Mouse (Mus musculus) CD8-positive naive resting alpha-beta T cell, adult 2 months (primary cell): ENCODE data around the gene Mrc1.
"Not testable (repeated sequence)": the region's sequence is repeated elsewhere in the genome, so short reads cannot be mapped to it uniquely, and the experiment has no call there.

Source experiments
- DNase-seq, 2 experiments: peaks; one replicate each; pipeline ENCODE4 v3.0.0; 2022; ENCODE audit warnings: low read depth in 2 of 2, low spot score in 2 of 2

The Mrc1 gene

GRCm38 (mm10) chr2:14229149-14229548, at the start of gene Mrc1:
TSS of gene Mrc1 (plus strand) at chr2:14229392.
- DNase-seq, result no peak

- DNase-seq, result no peak
Observed at GRCm38 (mm10) chr2:14184375-14184774, 44.8 kb upstream of the Mrc1 start.

- no peak for DNase-seq
Observed at GRCm38 (mm10) chr2:14190684-14191083, 38.5 kb upstream of the Mrc1 start.

GRCm38 (mm10) chr2:14191601-14192000, 37.6 kb upstream of the Mrc1 start:
- DNase-seq, result no peak

- DNase-seq, result no peak
Observed at GRCm38 (mm10) chr2:14192046-14192445, 37.1 kb upstream of the Mrc1 start.

GRCm38 (mm10) chr2:14198325-14198903, 30.8 kb upstream of the Mrc1 start:
- DNase-seq, result not testable (repeated sequence)

- DNase-seq, result no peak
Observed at GRCm38 (mm10) chr2:14199621-14200020, 29.6 kb upstream of the Mrc1 start.

- DNase-seq, result not testable (repeated sequence)
Observed at GRCm38 (mm10) chr2:14200879-14201445, 28.2 kb upstream of the Mrc1 start.

- no peak for DNase-seq
Observed at GRCm38 (mm10) chr2:14204308-14204707, 24.9 kb upstream of the Mrc1 start.

- no peak for DNase-seq
Observed at GRCm38 (mm10) chr2:14206798-14207197, 22.4 kb upstream of the Mrc1 start.

GRCm38 (mm10) chr2:14210731-14211130, 18.5 kb upstream of the Mrc1 start:
- no peak for DNase-seq

- no peak for DNase-seq
Observed at GRCm38 (mm10) chr2:14211606-14212005, 17.6 kb upstream of the Mrc1 start.

GRCm38 (mm10) chr2:14214764-14215163, 14.4 kb upstream of the Mrc1 start:
- no peak for DNase-seq

- DNase-seq, result no peak
Observed at GRCm38 (mm10) chr2:14216653-14217052, 12.5 kb upstream of the Mrc1 start.

- DNase-seq, result no peak
Observed at GRCm38 (mm10) chr2:14218126-14218525, 11.1 kb upstream of the Mrc1 start.

GRCm38 (mm10) chr2:14224387-14224786, 4.8 kb upstream of the Mrc1 start:
- no peak for DNase-seq

- DNase-seq, result no peak
Observed at GRCm38 (mm10) chr2:14228495-14228894, 697 bp upstream of the Mrc1 start.

- DNase-seq, result no peak
Observed at GRCm38 (mm10) chr2:14229979-14230378, 787 bp downstream of the Mrc1 start.

GRCm38 (mm10) chr2:14232897-14233296, 3.7 kb downstream of the Mrc1 start:
- DNase-seq, result no peak

GRCm38 (mm10) chr2:14233983-14234382, 4.8 kb downstream of the Mrc1 start:
- DNase-seq, result no peak

- DNase-seq, result no peak
Observed at GRCm38 (mm10) chr2:14235319-14235718, 6.1 kb downstream of the Mrc1 start.

GRCm38 (mm10) chr2:14236920-14237319, 7.7 kb downstream of the Mrc1 start:
- no peak for DNase-seq

- DNase-seq, result no peak
Observed at GRCm38 (mm10) chr2:14237723-14238122, 8.5 kb downstream of the Mrc1 start.
